Mouse (Mus musculus) intestine, embryonic 14.5 days (tissue): Measurements from ENCODE around the gene Prap1. TPM values are rescaled to one million over a fixed set of nuclear protein-coding genes. Genes with fewer than 3 reads are reported as not detected.

ENCODE experiments used
- ATAC-seq: fragments of 200-750 bp; cut with Nextera tagmentation; replicated peaks from 2 replicates; pipeline ENCODE4 v1.8.0; 2017; ENCODE audit warnings: low read depth, moderate number of reproducible peaks, moderate TSS enrichment, moderate library complexity; ENCODE audit not compliant: low FRiP score, low TSS enrichment
- DNase-seq: peaks from one replicate; pipeline ENCODE4 v3.0.0-alpha.2; 2018; ENCODE audit warnings: low spot score
- H3K27ac ChIP-seq: fragments of 300-500 bp; sonication (generic); 2 replicates; pipeline ENCODE4 v1.5.1; 2014; ENCODE audit warnings: low read depth, mild to moderate bottlenecking, control low read depth
- H3K27me3 ChIP-seq: fragments of 300-500 bp; sonication (generic); replicated peaks from 2 replicates; pipeline ENCODE4 v1.6.1; 2014; ENCODE audit warnings: low read length, control low read depth; ENCODE audit not compliant: control insufficient read depth, insufficient read depth
- H3K36me3 ChIP-seq: fragments of 300-500 bp; sonication (generic); 2 replicates; pipeline ENCODE4 v1.6.1; 2014; ENCODE audit warnings: low read length, control low read depth; ENCODE audit not compliant: control insufficient read depth, insufficient read depth
- H3K4me1 ChIP-seq: fragments of 300-500 bp; sonication (generic); replicated peaks from 2 replicates; pipeline ENCODE4 v1.6.1; 2014; ENCODE audit warnings: low read length, control low read depth, mixed read lengths; ENCODE audit not compliant: control insufficient read depth, insufficient read depth
- H3K4me2 ChIP-seq: fragments of 300-500 bp; sonication (generic); 2 replicates; pipeline ENCODE4 v1.6.1; 2014; ENCODE audit warnings: low read length
- H3K4me3 ChIP-seq: fragments of 300-500 bp; sonication (generic); 2 replicates; pipeline ENCODE4 v1.5.1; 2014; ENCODE audit warnings: low read depth, low read length, control low read depth, mixed read lengths
- H3K9ac ChIP-seq: fragments of 300-500 bp; sonication (generic); 2 replicates; pipeline ENCODE4 v1.6.1; 2014; ENCODE audit warnings: mild to moderate bottlenecking, low read length
- H3K9me3 ChIP-seq: fragments of 300-500 bp; sonication (generic); 2 replicates; pipeline ENCODE4 v1.6.1; 2016; ENCODE audit warnings: low read length, control low read depth; ENCODE audit not compliant: control insufficient read depth
- WGBS: fragments of 180-500 bp; shearing (Covaris S2); extraction: QIAGEN DNeasy Blood & Tissue Kit; methylation state at CpG from one replicate; pipeline ENCODE4 v1.1.7; 2014; 5-methylcytosine and 5-hydroxymethylcytosine counted together
- polyA plus RNA-seq: library from polyadenylated mRNA; unstranded; fragments of >200 nt; fragmentation: Nextera tagmentation; extraction: Ambion mirVana; gene quantifications from 2 replicates; pipeline ENCODE4 v1.2.1, GENCODE M21; 2014

Prap1 gene
- polyA plus RNA-seq, 1 experiment from 2014 or later, result 202 TPM

- no peak for DNase-seq
- peak overlapping the region; percentile 41; the same call in 1 of the 2 replicates for H3K9ac ChIP-seq
- peak overlapping the region; percentile 38 for H3K4me3 ChIP-seq
- ATAC-seq, result no peak
- H3K27me3 ChIP-seq, result peaks cover 84% of the 10 kb centered on the region
- H3K4me2 ChIP-seq, result peak overlapping the region; percentile 84
- WGBS, result 26% methylated on average over 7 of the region's 7 CpGs
- peaks cover 13% of the 10 kb centered on the region for H3K4me1 ChIP-seq
- H3K36me3 ChIP-seq, result no peaks in the 10 kb centered on the region
- H3K9me3 ChIP-seq, result no peaks in the 10 kb centered on the region
- no peak overlapping the region for H3K27ac ChIP-seq
These were observed 34.7 kb upstream of the Prap1 start for GRCm38 (mm10) chr7:140058528-140058927.

- Histone ChIP-seq H3K9ac (no peak overlapping the region), H3K4me3 (no peak overlapping the region), H3K4me1 (peaks cover 13% of the 10 kb centered on the region), H3K9me3 (no peaks in the 10 kb centered on the region), H3K36me3 (no peaks in the 10 kb centered on the region), H3K4me2 (no peak overlapping the region), H3K27ac (no peak overlapping the region), H3K27me3 (peaks cover 88% of the 10 kb centered on the region)
- no peak for ATAC-seq
- DNase-seq, result no peak
- 41% methylated on average over 4 of the region's 4 CpGs for WGBS
These were observed 33.6 kb upstream of the Prap1 start for GRCm38 (mm10) chr7:140059601-140060000.

GRCm38 (mm10) chr7:140060936-140061831, 32.0 kb upstream of the Prap1 start:
- 0 out of 2 replicates have a peak overlapping the region, but pooled peaks have one; percentile 16 for H3K9ac ChIP-seq
- H3K27me3 ChIP-seq, result peaks cover 94% of the 10 kb centered on the region
- H3K4me1 ChIP-seq, result peaks cover 13% of the 10 kb centered on the region
- ATAC-seq (no peak; the same call in 1 of the 2 replicates), DNase-seq (peak; percentile 66)
- no peaks in the 10 kb centered on the region for H3K36me3 ChIP-seq
- peak overlapping the region; percentile 63 for H3K4me2 ChIP-seq
- H3K27ac ChIP-seq, result no peak overlapping the region
- H3K4me3 ChIP-seq, result peak overlapping the region; percentile 32
- no peaks in the 10 kb centered on the region for H3K9me3 ChIP-seq
- WGBS, result under 1% methylated on average over 47 of the region's 47 CpGs

GRCm38 (mm10) chr7:140061832-140062130, 31.4 kb upstream of the Prap1 start:
- WGBS, result 4% methylated on average over 6 of the region's 6 CpGs
- Histone ChIP-seq H3K9ac (no peak overlapping the region), H3K27me3 (peaks cover 91% of the 10 kb centered on the region)

GRCm38 (mm10) chr7:140062307-140062706, 30.9 kb upstream of the Prap1 start:
- Histone ChIP-seq H3K27me3 (peaks cover 86% of the 10 kb centered on the region), H3K9me3 (no peaks in the 10 kb centered on the region), H3K4me1 (peaks cover 13% of the 10 kb centered on the region), H3K4me3 (no peak overlapping the region; the same call in 1 of the 2 replicates), H3K36me3 (no peaks in the 10 kb centered on the region), H3K27ac (no peak overlapping the region), H3K4me2 (no peak overlapping the region), H3K9ac (no peak overlapping the region)
- peak; percentile 61 for DNase-seq
- WGBS, result 19% methylated on average over 11 of the region's 11 CpGs
- 0 out of 2 replicates have a peak, but pooled peaks have one; percentile 25 for ATAC-seq

More at GRCm38 (mm10) chr7:140061832-140062130, 31.4 kb upstream of the Prap1 start:
- Histone ChIP-seq H3K4me2 (peak overlapping the region; percentile 63), H3K4me3 (peak overlapping the region; percentile 32), H3K36me3 (no peaks in the 10 kb centered on the region), H3K9me3 (no peaks in the 10 kb centered on the region), H3K4me1 (peaks cover 13% of the 10 kb centered on the region), H3K27ac (no peak overlapping the region)
- peak; percentile 55 for DNase-seq
- no peak for ATAC-seq

GRCm38 (mm10) chr7:140063092-140063491, 30.1 kb upstream of the Prap1 start:
- no peak overlapping the region for H3K9ac ChIP-seq
- H3K27ac ChIP-seq, result no peak overlapping the region
- H3K4me2 ChIP-seq, result no peak overlapping the region
- DNase-seq, result peak; percentile 77
- H3K36me3 ChIP-seq, result no peaks in the 10 kb centered on the region
- H3K4me3 ChIP-seq, result no peak overlapping the region
- WGBS, result 22% methylated on average over 7 of the region's 7 CpGs
- peaks cover 13% of the 10 kb centered on the region for H3K4me1 ChIP-seq
- H3K9me3 ChIP-seq, result no peaks in the 10 kb centered on the region
- peaks cover 78% of the 10 kb centered on the region for H3K27me3 ChIP-seq
- no peak for ATAC-seq

- H3K36me3 ChIP-seq, result no peaks in the 10 kb centered on the region
- H3K9ac ChIP-seq, result no peak overlapping the region
- no peaks in the 10 kb centered on the region for H3K9me3 ChIP-seq
- H3K4me2 ChIP-seq, result no peak overlapping the region
- no peak for DNase-seq
- no peak overlapping the region for H3K4me3 ChIP-seq
- no peak for ATAC-seq
- H3K27me3 ChIP-seq, result peaks cover 39% of the 10 kb centered on the region
- H3K4me1 ChIP-seq, result no peaks in the 10 kb centered on the region
- 67% methylated on average over 6 of the region's 6 CpGs for WGBS
- no peak overlapping the region for H3K27ac ChIP-seq
These were observed 25.8 kb upstream of the Prap1 start for GRCm38 (mm10) chr7:140067397-140067796.

GRCm38 (mm10) chr7:140070042-140070711, 23.0 kb upstream of the Prap1 start:
- Histone ChIP-seq H3K9me3 (no peaks in the 10 kb centered on the region), H3K4me3 (0 out of 2 replicates have a peak overlapping the region, but pooled peaks have one; percentile 9), H3K27me3 (peaks cover 13% of the 10 kb centered on the region; the same call in 1 of the 2 replicates), H3K27ac (no peak overlapping the region), H3K4me1 (no peaks in the 10 kb centered on the region), H3K4me2 (peak overlapping the region; percentile 48), H3K9ac (peak overlapping the region; percentile 44), H3K36me3 (no peaks in the 10 kb centered on the region)
- no peak for DNase-seq
- 28% methylated on average over 38 of the region's 39 CpGs for WGBS
- ATAC-seq, result no peak
